Mouse (Mus musculus) megakaryocyte progenitor cell, adult 5-6 weeks (primary cell): Measurements from ENCODE around the gene Nrsn2. TPM values are rescaled to one million over a fixed set of nuclear protein-coding genes. Genes with fewer than 3 reads are reported as not detected.

Experiments used
- ATAC-seq: replicated peaks from 2 replicates; pipeline ENCODE4 v1.8.0; 2016; ENCODE audit warnings: mild to moderate bottlenecking, moderate TSS enrichment, inconsistent platforms; ENCODE audit not compliant: poor library complexity
- total RNA-seq, 2 experiments: library from RNA; stranded (forward) in 1 of 2; stranded (reverse) in 1 of 2; fragments of 157-497, 149-512 nt in 1 of 2; fragments of 200-1000 nt in 1 of 2; gene quantifications; 2 replicates each; pipeline versions ENCODE4 v1.2.3 to v1.2.4; 2015 to 2017

The Nrsn2 gene
- total RNA-seq (2015) (not detected in 2 replicates), total RNA-seq (2017) (not detected in 2 replicates)

GRCm38 (mm10) chr2:152376345-152376741 lies at the start of gene Nrsn2:
Gene Nrsn2 (minus strand): TSS chr2:152376638.
- ATAC-seq: no peak

- no peak for ATAC-seq
Observed at GRCm38 (mm10) chr2:152415786-152416185, 39.3 kb upstream of the Nrsn2 start.

GRCm38 (mm10) chr2:152415287-152415686 lies 38.8 kb upstream of the Nrsn2 start, which contains the start of gene 6820408C15Rik:
Gene 6820408C15Rik (plus strand): TSS chr2:152415587.
- no peak for ATAC-seq

GRCm38 (mm10) chr2:152414591-152415165 lies 38.2 kb upstream of the Nrsn2 start, which contains the start of gene Zcchc3:
Gene Zcchc3 (minus strand): TSS chr2:152415027.
- peak; percentile 89 for ATAC-seq

- ATAC-seq: peak; percentile 27
Observed at GRCm38 (mm10) chr2:152413765-152414584, 37.5 kb upstream of the Nrsn2 start.

GRCm38 (mm10) chr2:152413158-152413764 lies 36.8 kb upstream of the Nrsn2 start:
- 0 out of 2 replicates have a peak, but pooled peaks have one; percentile 19 for ATAC-seq

- ATAC-seq: no peak
Observed at GRCm38 (mm10) chr2:152412526-152413157, 36.2 kb upstream of the Nrsn2 start.

GRCm38 (mm10) chr2:152411471-152411870 lies 35.0 kb upstream of the Nrsn2 start:
- ATAC-seq: no peak

GRCm38 (mm10) chr2:152410971-152411371 lies 34.5 kb upstream of the Nrsn2 start:
- ATAC-seq: no peak

- no peak for ATAC-seq
Observed at GRCm38 (mm10) chr2:152409781-152410180, 33.3 kb upstream of the Nrsn2 start.

- peak; percentile 100 for ATAC-seq
Observed at GRCm38 (mm10) chr2:152406126-152406525, 29.7 kb upstream of the Nrsn2 start.

- no peak; the same call in 1 of the 2 replicates for ATAC-seq
Observed at GRCm38 (mm10) chr2:152399122-152399542, 22.7 kb upstream of the Nrsn2 start.

GRCm38 (mm10) chr2:152398691-152399090 lies 22.3 kb upstream of the Nrsn2 start:
- ATAC-seq: peak; percentile 68

- ATAC-seq: peak; percentile 44
Observed at GRCm38 (mm10) chr2:152397680-152398435, 21.4 kb upstream of the Nrsn2 start, which contains the start of gene Sox12. Gene Sox12 (minus strand): TSS chr2:152398063.

GRCm38 (mm10) chr2:152397004-152397589 lies 20.7 kb upstream of the Nrsn2 start:
- peak; percentile 10 for ATAC-seq

- peak; percentile 60 for ATAC-seq
Observed at GRCm38 (mm10) chr2:152396110-152397003, 19.9 kb upstream of the Nrsn2 start.

GRCm38 (mm10) chr2:152395271-152395920 lies 19.0 kb upstream of the Nrsn2 start:
- ATAC-seq: no peak
